Mouse (Mus musculus): ENCODE data around the gene Mgat4b. TPM values are rescaled to one million over a fixed set of nuclear protein-coding genes. Genes with fewer than 3 reads are reported as not detected.

Mgat4b gene
- total RNA-seq, 2 experiments from 2014 or later: 91.2 to 93.0 TPM

- no peak for DNase-seq (ENCODE audit: low spot score in 2 of 2)
- Histone ChIP-seq H3K4me3 (no peak overlapping the region), H3K27ac (peak overlapping the region; percentile 10; the same call in 1 of the 2 replicates)
- TF ChIP-seq CTCF (conservative IDR thresholded peaks at IDR 0.05): no peak
Observed at GRCm38 (mm10) chr11:50275568-50276151, 65.0 kb downstream of the Mgat4b start.

GRCm38 (mm10) chr11:50277025-50277424 lies 66.3 kb downstream of the Mgat4b start:
- H3K27ac ChIP-seq: no peak overlapping the region
- DNase-seq (ENCODE audit: low spot score in 2 of 2): no peak
- no peak overlapping the region for H3K4me3 ChIP-seq
- TF ChIP-seq CTCF (conservative IDR thresholded peaks at IDR 0.05): no peak

GRCm38 (mm10) chr11:50277706-50278105 lies 67.0 kb downstream of the Mgat4b start:
- Histone ChIP-seq H3K4me3 (no peak overlapping the region), H3K27ac (no peak overlapping the region)
- no peak for DNase-seq (ENCODE audit: low spot score in 2 of 2)
- no peak for TF ChIP-seq CTCF (conservative IDR thresholded peaks at IDR 0.05)

- TF ChIP-seq CTCF (conservative IDR thresholded peaks at IDR 0.05): no peak
- Histone ChIP-seq H3K4me3 (no peak overlapping the region), H3K27ac (no peak overlapping the region)
- no peak for DNase-seq (ENCODE audit: low spot score in 2 of 2)
Observed at GRCm38 (mm10) chr11:50279005-50279404, 68.3 kb downstream of the Mgat4b start.

- H3K4me3 ChIP-seq: no peak overlapping the region
- H3K27ac ChIP-seq: no peak overlapping the region
- DNase-seq (ENCODE audit: low spot score in 2 of 2): no peak
- no peak for TF ChIP-seq CTCF (conservative IDR thresholded peaks at IDR 0.05)
Observed at GRCm38 (mm10) chr11:50280053-50280452, 69.4 kb downstream of the Mgat4b start.

Small RNA genes within 50 kb of the gene (microRNA-seq; reads per million reads assigned to microRNA genes)
- 0.32 to 0.92 reads per million in 2 experiments for gene Mir6919

Other genes starting within 250 kb of the Mgat4b start
- gene Rnf130, start 185.5 kb upstream of the Mgat4b start, total RNA-seq (2021): 10 to 100 TPM; 75.3 to 78.3 TPM
- gene Tbc1d9b, start 79.5 kb upstream of the Mgat4b start, total RNA-seq (2021): 100 to 1,000 TPM; 104 to 107 TPM
- gene Mrnip, start 36.4 kb upstream of the Mgat4b start, total RNA-seq (2021): 10 to 100 TPM; 12.7 to 15.8 TPM
- gene Sqstm1, start 63 bp upstream of the Mgat4b start, total RNA-seq (2021): 100 to 1,000 TPM; 444 to 465 TPM
- 1 to 10 TPM; 6.8 to 9.3 TPM for gene Ltc4s, start 27.7 kb downstream of the Mgat4b start, total RNA-seq (2021)
- 10 to 100 TPM; 10.1 to 10.8 TPM for gene Maml1, start 81.4 kb downstream of the Mgat4b start, total RNA-seq (2021)
- 100 to 1,000 TPM; 365 to 415 TPM for gene Canx, start 114.8 kb downstream of the Mgat4b start, total RNA-seq (2021)
- 1 to 10 TPM in 1 of 2 experiments, not detected in 1; 1.7 TPM for gene Cby3, start 143.6 kb downstream of the Mgat4b start, total RNA-seq (2021)
- gene Hnrnph1, start 166.1 kb downstream of the Mgat4b start, total RNA-seq (2021): 100 to 1,000 TPM; 272 to 300 TPM
- gene Rufy1, start 220.2 kb downstream of the Mgat4b start, total RNA-seq (2021): 10 to 100 TPM; 29.2 to 29.6 TPM